Mouse (Mus musculus): ENCODE results near the gene Oaf.

Gene Oaf

GRCm38 (mm10) chr9:43221643-43222428 is 17.9 kb downstream of the Oaf start:
- peak; percentile 85 for DNase-seq

GRCm38 (mm10) chr9:43210771-43211450 is 28.8 kb downstream of the Oaf start:
- DNase-seq = no peak

GRCm38 (mm10) chr9:43210190-43210682 is 29.5 kb downstream of the Oaf start, which contains the start of gene Pou2f3:
Gene Pou2f3 (minus strand): TSS chr9:43210369.
- peak; percentile 39 for DNase-seq

GRCm38 (mm10) chr9:43206022-43206390 is 33.7 kb downstream of the Oaf start:
- no peak for DNase-seq

GRCm38 (mm10) chr9:43205343-43206021 is 34.2 kb downstream of the Oaf start:
- no peak for DNase-seq

- DNase-seq = no peak
These were observed 39.5 kb downstream of the Oaf start for GRCm38 (mm10) chr9:43200212-43200611.

- DNase-seq = no peak
These were observed 45.7 kb downstream of the Oaf start for GRCm38 (mm10) chr9:43194001-43194400.

GRCm38 (mm10) chr9:43191561-43191960 is 48.1 kb downstream of the Oaf start:
- DNase-seq = no peak

GRCm38 (mm10) chr9:43189021-43189356 is 50.7 kb downstream of the Oaf start:
- no peak for DNase-seq

- DNase-seq = no peak
These were observed 51.2 kb downstream of the Oaf start for GRCm38 (mm10) chr9:43188309-43189020.

GRCm38 (mm10) chr9:43179614-43180013 is 60.1 kb downstream of the Oaf start:
- DNase-seq = peak; percentile 9

GRCm38 (mm10) chr9:43178172-43178571 is 61.5 kb downstream of the Oaf start:
- DNase-seq = no peak

Data from liver (tissue).